17 mouse cellular contexts compared by ENCODE assay signal in genomic region chr17:50128392-50128791, GRCm38 (mm10).
"Had no signal": no experiment of that assay in that cellular context is flagged by ENCODE, and none has a peak within 500 bp of the region (broad histone marks: within the 10 kb centered on the region; RNA-seq: fewer than 3 reads in every experiment).

No protein-coding gene starts in this region.

- ATAC-seq: liver, postnatal 0 days; lung, postnatal 0 days; midbrain, embryonic 13.5 days had no signal

- H3K4me2 ChIP-seq: liver, embryonic 15.5 days; lung, embryonic 15.5 days; midbrain, embryonic 13.5 days; neural tube, embryonic 12.5 days; stomach, embryonic 15.5 days had no signal

- H3K9me3 ChIP-seq: liver, embryonic 15.5 days; lung, embryonic 15.5 days; midbrain, embryonic 13.5 days; neural tube, embryonic 12.5 days; stomach, embryonic 15.5 days had no signal

- H3K27me3 ChIP-seq: liver, embryonic 15.5 days; lung, embryonic 15.5 days; midbrain, embryonic 13.5 days; neural tube, embryonic 12.5 days; stomach, embryonic 15.5 days had no signal

- DNase-seq: liver, postnatal 0 days; lung, adult 2 months; lung, postnatal 14 days; lung, postnatal 36 days; right cerebral cortex, postnatal 14 days; thymus, adult 2 months; thymus, postnatal 25 days; thymus, postnatal 4 days had no signal

- H3K36me3 ChIP-seq: liver, embryonic 15.5 days; lung, embryonic 15.5 days; midbrain, embryonic 13.5 days; neural tube, embryonic 12.5 days; stomach, embryonic 15.5 days had no signal

- H3K4me1 ChIP-seq: lung, embryonic 15.5 days had no signal

- H3K9ac ChIP-seq: liver, embryonic 15.5 days; liver, postnatal 0 days; lung, embryonic 15.5 days; midbrain, embryonic 13.5 days; neural tube, embryonic 12.5 days; stomach, embryonic 15.5 days had no signal

- H3K27ac ChIP-seq: liver, embryonic 15.5 days; lung, embryonic 15.5 days; macrophage; midbrain, embryonic 13.5 days; neural tube, embryonic 12.5 days; stomach, embryonic 15.5 days; stomach, postnatal 0 days had no signal

- H3K4me3 ChIP-seq: liver, embryonic 15.5 days; lung, embryonic 15.5 days; megakaryocyte, embryonic 14.5 days; midbrain, embryonic 13.5 days; neural tube, embryonic 12.5 days; stomach, embryonic 15.5 days had no signal
